Mouse (Mus musculus): ENCODE measurements around the gene Ackr4.

DNA sequence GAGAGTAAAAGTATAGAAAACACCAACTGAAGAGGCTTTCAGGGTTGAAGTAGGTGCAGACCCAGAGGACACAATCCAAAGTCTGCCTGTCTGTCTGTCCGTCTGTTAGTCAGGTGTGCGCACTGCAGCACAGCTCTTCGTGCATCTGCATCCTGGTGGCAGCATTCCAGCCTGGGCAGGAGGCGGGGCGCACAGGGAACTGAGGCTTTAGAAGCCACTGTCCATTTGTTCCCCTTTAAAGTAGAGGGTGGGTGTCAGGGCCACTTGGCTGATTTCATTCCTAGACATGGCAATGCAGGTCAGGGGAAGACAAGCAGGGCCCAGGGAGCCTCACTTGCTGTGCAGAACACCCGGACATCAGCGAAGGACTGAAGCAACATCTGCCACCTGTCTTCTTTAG is 30.6 kb upstream of the Ackr4 start:
- TF ChIP-seq CTCF (IDR thresholded peaks at IDR 0.05; ENCODE audit: insufficient read depth, low read depth, low read length) (no peak), POLR2A (IDR thresholded peaks at IDR 0.05; ENCODE audit: insufficient read depth, low read depth, low read length) (no peak)

All from olfactory bulb, adult 2 months (tissue).